Mouse (Mus musculus): ENCODE results near the gene Zmiz2. TPM values are rescaled to one million over a fixed set of nuclear protein-coding genes. Genes with fewer than 3 reads are reported as not detected.

Zmiz2 gene
- polyA plus RNA-seq, 1 experiment = 37.1 TPM

GRCm38 (mm10) chr11:6403830-6404405 is 15.0 kb downstream of the Zmiz2 start:
- TF ChIP-seq TCF12 (IDR thresholded peaks at IDR 0.05; ENCODE audit: insufficient read depth, poor library complexity, severe bottlenecking) = no peak
- Histone ChIP-seq H3K4me2 (ENCODE audit: low read depth) (no peak overlapping the region), H3K27me3 (ENCODE audit: control insufficient read depth, insufficient read depth, insufficient read length) (no peaks in the 10 kb centered on the region), H3K36me3 (ENCODE audit: control insufficient read depth, insufficient read depth) (peaks cover 14% of the 10 kb centered on the region), H3K4me3 (no peak overlapping the region), H3K79me2 (ENCODE audit: control insufficient read depth, insufficient read depth) (no peaks in the 10 kb centered on the region), H3ac (ENCODE audit: control insufficient read depth, insufficient read length) (no peak overlapping the region)

- H3K27me3 ChIP-seq (ENCODE audit: control insufficient read depth, insufficient read depth, insufficient read length) = no peaks in the 10 kb centered on the region
- H3ac ChIP-seq (ENCODE audit: control insufficient read depth, insufficient read length) = no peak overlapping the region
- no peaks in the 10 kb centered on the region for H3K79me2 ChIP-seq (ENCODE audit: control insufficient read depth, insufficient read depth)
- H3K36me3 ChIP-seq (ENCODE audit: control insufficient read depth, insufficient read depth) = peaks cover 5% of the 10 kb centered on the region
- no peak overlapping the region for H3K4me3 ChIP-seq
- H3K4me2 ChIP-seq (ENCODE audit: low read depth) = no peak overlapping the region
- no peak for TF ChIP-seq TCF12 (IDR thresholded peaks at IDR 0.05; ENCODE audit: insufficient read depth, poor library complexity, severe bottlenecking)
- peak; percentile 22 for TF ChIP-seq POLR2AphosphoS2 (IDR thresholded peaks at IDR 0.05; ENCODE audit: insufficient read length, low read depth)
Measured at GRCm38 (mm10) chr11:6404699-6405566, 16.1 kb downstream of the Zmiz2 start.

GRCm38 (mm10) chr11:6405591-6406081 is 16.8 kb downstream of the Zmiz2 start:
- peaks cover 5% of the 10 kb centered on the region for H3K36me3 ChIP-seq (ENCODE audit: control insufficient read depth, insufficient read depth)
- TF ChIP-seq POLR2A (IDR thresholded peaks at IDR 0.05; ENCODE audit: insufficient read length, low read depth) = no peak
- no peak for TF ChIP-seq MYOD1 (IDR thresholded peaks at IDR 0.05; ENCODE audit: control insufficient read depth in 1 of 3, insufficient read length in 2 of 3, low read depth in 2 of 3)
- no peak for TF ChIP-seq TCF12 (IDR thresholded peaks at IDR 0.05; ENCODE audit: insufficient read depth, poor library complexity, severe bottlenecking)
- no peak for TF ChIP-seq MYOG (IDR thresholded peaks at IDR 0.05; ENCODE audit: control insufficient read depth in 1 of 3, insufficient read depth in 1 of 3, insufficient read length in 2 of 3, low read depth in 2 of 3)
- no peak for TF ChIP-seq SRF (IDR thresholded peaks at IDR 0.05; ENCODE audit: control insufficient read depth, insufficient read length, low read depth)
- no peak for TF ChIP-seq REST (IDR thresholded peaks at IDR 0.05; ENCODE audit: insufficient read depth, insufficient read length)
- no peak for TF ChIP-seq POLR2AphosphoS2 (IDR thresholded peaks at IDR 0.05; ENCODE audit: insufficient read length, low read depth)
- no peak for TF ChIP-seq TCF3 (IDR thresholded peaks at IDR 0.05; ENCODE audit: insufficient read length, low read depth)
- no peak for TF ChIP-seq E2F4 (IDR thresholded peaks at IDR 0.05; ENCODE audit: insufficient read depth)
- no peak for TF ChIP-seq CEBPB (IDR thresholded peaks at IDR 0.05; ENCODE audit: insufficient read depth, poor library complexity, severe bottlenecking)
- TF ChIP-seq USF1 (IDR thresholded peaks at IDR 0.05; ENCODE audit: low read depth) = no peak
- no peak for TF ChIP-seq MAX (IDR thresholded peaks at IDR 0.05; ENCODE audit: low read depth)

GRCm38 (mm10) chr11:6406251-6407161 is 17.6 kb downstream of the Zmiz2 start:
- Histone ChIP-seq H3K79me2 (ENCODE audit: control insufficient read depth, insufficient read depth) (no peaks in the 10 kb centered on the region), H3K27me3 (ENCODE audit: control insufficient read depth, insufficient read depth, insufficient read length) (no peaks in the 10 kb centered on the region), H3K4me2 (ENCODE audit: low read depth) (no peak overlapping the region), H3ac (ENCODE audit: control insufficient read depth, insufficient read length) (no peak overlapping the region), H3K36me3 (ENCODE audit: control insufficient read depth, insufficient read depth) (peaks cover 5% of the 10 kb centered on the region), H3K4me3 (no peak overlapping the region)
- TF ChIP-seq POLR2AphosphoS2 (IDR thresholded peaks at IDR 0.05; ENCODE audit: insufficient read length, low read depth) (peak; percentile 55), E2F4 (IDR thresholded peaks at IDR 0.05; ENCODE audit: insufficient read depth) (no peak)

More at GRCm38 (mm10) chr11:6405591-6406081, 16.8 kb downstream of the Zmiz2 start:
- H3K4me3 ChIP-seq = no peak overlapping the region
- H3K4me2 ChIP-seq (ENCODE audit: low read depth) = no peak overlapping the region
- H3K27me3 ChIP-seq (ENCODE audit: control insufficient read depth, insufficient read depth, insufficient read length) = no peaks in the 10 kb centered on the region
- no peaks in the 10 kb centered on the region for H3K79me2 ChIP-seq (ENCODE audit: control insufficient read depth, insufficient read depth)
- no peak overlapping the region for H3ac ChIP-seq (ENCODE audit: control insufficient read depth, insufficient read length)

GRCm38 (mm10) chr11:6407162-6407621 is 18.3 kb downstream of the Zmiz2 start:
- TF ChIP-seq TCF3 (IDR thresholded peaks at IDR 0.05; ENCODE audit: insufficient read length, low read depth) = no peak
- TF ChIP-seq SRF (IDR thresholded peaks at IDR 0.05; ENCODE audit: control insufficient read depth, insufficient read length, low read depth) = no peak
- TF ChIP-seq MAX (IDR thresholded peaks at IDR 0.05; ENCODE audit: low read depth) = no peak
- no peak for TF ChIP-seq MYOG (IDR thresholded peaks at IDR 0.05; ENCODE audit: control insufficient read depth in 1 of 3, insufficient read depth in 1 of 3, insufficient read length in 2 of 3, low read depth in 2 of 3)
- no peak for TF ChIP-seq POLR2AphosphoS2 (IDR thresholded peaks at IDR 0.05; ENCODE audit: insufficient read length, low read depth)
- TF ChIP-seq E2F4 (IDR thresholded peaks at IDR 0.05; ENCODE audit: insufficient read depth) = no peak
- no peak for TF ChIP-seq POLR2A (IDR thresholded peaks at IDR 0.05; ENCODE audit: insufficient read length, low read depth)
- TF ChIP-seq TCF12 (IDR thresholded peaks at IDR 0.05; ENCODE audit: insufficient read depth, poor library complexity, severe bottlenecking) = no peak
- TF ChIP-seq MYOD1 (IDR thresholded peaks at IDR 0.05; ENCODE audit: control insufficient read depth in 1 of 3, insufficient read length in 2 of 3, low read depth in 2 of 3) = no peak
- TF ChIP-seq REST (IDR thresholded peaks at IDR 0.05; ENCODE audit: insufficient read depth, insufficient read length) = no peak
- TF ChIP-seq CEBPB (IDR thresholded peaks at IDR 0.05; ENCODE audit: insufficient read depth, poor library complexity, severe bottlenecking) = no peak
- no peak for TF ChIP-seq USF1 (IDR thresholded peaks at IDR 0.05; ENCODE audit: low read depth)
- Histone ChIP-seq H3ac (ENCODE audit: control insufficient read depth, insufficient read length) (no peak overlapping the region), H3K4me3 (no peak overlapping the region), H3K36me3 (ENCODE audit: control insufficient read depth, insufficient read depth) (peaks cover 4% of the 10 kb centered on the region), H3K79me2 (ENCODE audit: control insufficient read depth, insufficient read depth) (no peaks in the 10 kb centered on the region), H3K27me3 (ENCODE audit: control insufficient read depth, insufficient read depth, insufficient read length) (no peaks in the 10 kb centered on the region), H3K4me2 (ENCODE audit: low read depth) (no peak overlapping the region)

Data from myocyte (in vitro differentiated cells).